Mouse (Mus musculus) heart, adult 2 months (tissue): ENCODE measurements around the gene Srsf5.

Experiments
- CTCF ChIP-seq: fragments of 200-600 bp; IDR thresholded peaks from 2 replicates; pipeline ENCODE4 v1.8.1; 2022; ENCODE audit warnings: antibody characterized with exemption, mild to moderate bottlenecking, moderate library complexity
- POLR2A ChIP-seq: fragments of 200-500 bp; IDR thresholded peaks from 2 replicates; pipeline ENCODE4 v1.6.1; 2011; ENCODE audit warnings: mild to moderate bottlenecking, low read depth, low read length, control low read depth; ENCODE audit not compliant: insufficient read depth

DNA sequence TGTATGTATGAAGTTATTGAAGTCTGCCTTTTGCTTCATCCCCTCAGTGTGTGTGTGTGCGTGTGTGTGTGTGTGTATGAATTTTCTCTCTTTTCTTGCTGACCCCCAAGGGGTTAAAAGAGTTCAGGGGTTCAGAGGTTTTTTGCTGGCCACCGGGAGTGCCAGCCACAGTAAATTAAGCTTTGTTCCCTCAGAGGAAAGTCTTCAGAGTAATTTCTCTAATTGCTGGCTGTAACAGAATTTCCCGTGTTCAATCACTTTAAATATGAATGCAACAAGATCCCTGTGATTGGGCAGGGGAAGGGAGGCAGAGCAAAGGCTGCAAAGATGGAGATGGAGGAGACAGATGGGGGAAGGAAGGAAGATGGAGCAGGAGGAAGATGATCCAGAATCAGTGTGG, 26.5 kb downstream of the Srsf5 start:
- TF ChIP-seq CTCF (no peak), POLR2A (no peak)
